Mouse (Mus musculus): ENCODE results near the gene Arhgef28.

- TF ChIP-seq CTCF (IDR thresholded peaks at IDR 0.05 in 2 of 3, conservative IDR thresholded peaks at IDR 0.05 in 1 of 3; ENCODE audit: control insufficient read depth in 1 of 3, insufficient read depth in 1 of 3, low read depth in 2 of 3, low read length in 3 of 3, poor library complexity in 1 of 3, severe bottlenecking in 1 of 3) (no peak), MEF2A (IDR thresholded peaks at IDR 0.05; ENCODE audit: extremely low read depth, insufficient replicate concordance, low read depth, low read length, poor library complexity, severe bottlenecking) (no peak)
These were observed 250.5 kb downstream of the Arhgef28 start for GRCm38 (mm10) chr13:97955759-97956158.
